Mouse (Mus musculus) bone marrow macrophage, adult 2 months (primary cell): ENCODE measurements around the gene Sapcd1. TPM values are rescaled to one million over a fixed set of nuclear protein-coding genes. Genes with fewer than 3 reads are reported as not detected.
"Not testable (repeated sequence)": the region's sequence is repeated elsewhere in the genome, so short reads cannot be mapped to it uniquely, and the experiment has no call there.

Experiments used
- H3K27ac ChIP-seq: 2 replicates; pipeline ENCODE4 v1.5.1; 2012; ENCODE audit warnings: low read depth, low read length; ENCODE audit not compliant: insufficient read depth
- H3K4me1 ChIP-seq: 2 replicates; pipeline ENCODE4 v1.6.1; 2012; ENCODE audit warnings: low read length; ENCODE audit not compliant: control insufficient read depth, insufficient read depth
- H3K4me3 ChIP-seq: 2 replicates; pipeline ENCODE4 v1.5.1; 2012; ENCODE audit warnings: mild to moderate bottlenecking, low read length, moderate library complexity; ENCODE audit not compliant: insufficient read depth
- CTCF ChIP-seq: IDR thresholded peaks from 2 replicates; pipeline ENCODE4 v1.5.1; 2012; ENCODE audit warnings: low read depth, mild to moderate bottlenecking, low read length, moderate library complexity
- POLR2A ChIP-seq: IDR thresholded peaks from 2 replicates; pipeline ENCODE4 v1.6.1; 2012; ENCODE audit warnings: mild to moderate bottlenecking, low read depth, low read length, borderline replicate concordance
- polyA plus RNA-seq: library from polyadenylated mRNA; stranded (reverse); fragments of >200 nt; gene quantifications from 2 replicates; pipeline ENCODE4 v1.2.4, GENCODE M21; 2012; ENCODE audit not compliant: missing spikeins, insufficient read depth, insufficient read length

Gene Sapcd1
- polyA plus RNA-seq, 1 experiment: not detected

DNA sequence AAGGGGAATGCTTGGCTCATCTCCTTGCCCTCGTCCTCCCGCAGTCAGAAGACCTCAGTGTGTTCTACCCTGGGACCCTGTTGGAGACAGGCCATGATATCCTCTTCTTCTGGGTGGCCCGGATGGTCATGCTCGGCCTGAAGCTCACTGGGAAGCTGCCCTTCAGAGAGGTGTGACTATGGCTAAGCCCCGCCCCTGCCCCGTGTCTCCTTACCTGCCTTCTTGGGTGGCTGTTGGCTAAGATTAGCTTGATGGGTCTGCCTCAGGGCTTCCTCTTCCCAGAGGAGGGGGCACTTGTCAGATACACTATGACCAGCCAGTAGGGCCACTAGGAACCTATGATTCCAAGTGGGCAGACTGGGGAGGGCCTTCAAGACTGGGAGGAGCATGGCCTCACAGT lies 14.6 kb downstream of the Sapcd1 start:
- no peak for TF ChIP-seq CTCF
- no peak for TF ChIP-seq POLR2A
- no peak overlapping the region for H3K27ac ChIP-seq
- H3K4me3 ChIP-seq: no peak overlapping the region
- H3K4me1 ChIP-seq: no peaks in the 10 kb centered on the region

DNA sequence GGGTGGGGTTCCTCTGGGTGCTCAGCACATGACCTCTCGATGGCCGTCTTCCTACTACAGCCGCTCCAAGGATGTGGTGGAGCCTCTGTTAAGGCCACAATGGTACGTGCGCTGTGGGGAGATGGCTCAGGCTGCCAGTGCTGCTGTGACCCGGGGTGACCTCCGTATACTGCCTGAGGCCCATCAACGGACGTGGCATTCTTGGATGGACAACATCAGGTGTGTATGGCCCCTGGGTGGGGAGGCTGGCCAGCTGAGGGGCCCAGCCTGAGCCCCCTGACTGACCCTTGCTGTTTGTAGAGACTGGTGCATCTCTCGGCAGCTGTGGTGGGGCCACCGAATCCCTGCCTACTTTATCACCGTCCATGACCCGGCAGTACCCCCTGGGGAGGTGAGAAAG lies 15.4 kb downstream of the Sapcd1 start:
- TF ChIP-seq POLR2A: no peak
- no peak for TF ChIP-seq CTCF
- no peaks in the 10 kb centered on the region for H3K4me1 ChIP-seq
- no peak overlapping the region for H3K4me3 ChIP-seq
- H3K27ac ChIP-seq: no peak overlapping the region

DNA sequence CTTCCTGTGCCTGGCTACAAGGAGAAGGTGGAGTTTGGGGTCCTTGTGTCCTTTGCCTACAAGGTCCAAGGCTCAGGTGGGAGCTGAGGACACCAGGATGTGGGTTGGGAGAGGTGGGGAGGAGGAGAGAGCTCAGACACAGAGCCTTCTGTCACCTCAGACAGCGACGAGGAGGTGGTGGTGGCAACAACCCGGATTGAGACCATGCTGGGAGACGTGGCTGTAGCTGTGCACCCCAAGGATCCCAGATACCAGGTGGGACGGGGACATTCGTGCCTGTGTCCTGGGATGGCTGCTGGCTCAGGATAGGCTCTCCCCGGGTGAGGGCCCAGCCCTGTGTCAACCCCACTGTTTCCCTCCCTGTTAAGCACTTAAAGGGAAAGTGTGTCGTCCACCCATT lies 16.4 kb downstream of the Sapcd1 start:
- no peaks in the 10 kb centered on the region for H3K4me1 ChIP-seq
- no peak overlapping the region for H3K4me3 ChIP-seq
- H3K27ac ChIP-seq: no peak overlapping the region
- TF ChIP-seq CTCF: no peak
- no peak for TF ChIP-seq POLR2A

DNA sequence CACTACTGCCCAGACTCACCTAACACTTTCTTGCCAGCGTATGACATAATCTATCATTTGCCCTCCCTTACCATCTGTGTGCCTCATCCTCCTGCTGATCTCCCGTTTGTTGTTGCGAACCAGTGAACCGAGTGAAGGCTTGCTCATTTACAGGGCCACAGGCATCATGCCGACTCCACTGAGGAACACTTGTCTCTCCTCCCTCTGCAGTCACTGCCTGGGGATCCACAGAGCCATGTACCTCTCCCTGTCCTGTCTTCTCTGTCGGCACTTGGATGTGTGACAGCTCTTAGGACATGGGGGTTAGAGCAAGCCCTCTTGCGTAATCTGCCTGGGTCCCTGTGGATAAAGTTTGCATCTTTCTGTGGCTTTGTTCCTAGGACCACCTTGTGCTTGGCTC lies 18.2 kb downstream of the Sapcd1 start:
- no peak overlapping the region for H3K4me3 ChIP-seq
- H3K4me1 ChIP-seq: no peaks in the 10 kb centered on the region
- H3K27ac ChIP-seq: no peak overlapping the region
- TF ChIP-seq POLR2A: no peak
- TF ChIP-seq CTCF: no peak

DNA sequence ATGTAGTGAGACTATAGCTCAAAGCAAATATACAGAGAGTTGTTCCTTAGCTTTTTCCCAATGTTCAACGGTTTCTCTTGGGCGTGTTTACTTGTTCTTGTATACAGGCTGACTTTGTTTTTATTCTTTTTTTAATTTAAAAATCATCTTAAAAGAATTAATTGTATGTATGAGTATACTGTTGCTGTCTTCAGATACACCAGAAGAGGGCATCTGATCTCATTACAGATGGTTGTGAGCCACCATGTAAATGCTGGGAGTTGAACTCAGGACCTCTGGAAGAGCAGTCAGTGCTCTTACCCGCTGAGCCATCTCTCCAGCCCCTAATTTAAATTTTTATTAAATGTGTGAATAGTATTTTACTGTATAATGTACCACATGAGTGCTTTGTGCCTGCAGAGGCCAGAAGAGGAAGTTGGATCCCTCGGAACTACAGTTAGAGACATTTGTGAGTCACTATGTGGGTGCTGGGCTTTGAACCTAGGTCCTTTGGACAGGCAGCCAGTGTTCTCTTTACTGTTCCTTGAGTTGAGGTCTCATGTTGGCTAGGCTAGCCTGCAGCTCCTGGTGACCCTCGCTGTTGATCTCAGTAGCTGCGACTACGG lies 20.3 kb downstream of the Sapcd1 start:
- no peak overlapping the region for H3K27ac ChIP-seq
- no peak overlapping the region for H3K4me3 ChIP-seq
- TF ChIP-seq CTCF (peak; percentile 38; the same call in 1 of the 2 replicates), POLR2A (no peak)
- H3K4me1 ChIP-seq: peaks cover 8% of the 10 kb centered on the region

DNA sequence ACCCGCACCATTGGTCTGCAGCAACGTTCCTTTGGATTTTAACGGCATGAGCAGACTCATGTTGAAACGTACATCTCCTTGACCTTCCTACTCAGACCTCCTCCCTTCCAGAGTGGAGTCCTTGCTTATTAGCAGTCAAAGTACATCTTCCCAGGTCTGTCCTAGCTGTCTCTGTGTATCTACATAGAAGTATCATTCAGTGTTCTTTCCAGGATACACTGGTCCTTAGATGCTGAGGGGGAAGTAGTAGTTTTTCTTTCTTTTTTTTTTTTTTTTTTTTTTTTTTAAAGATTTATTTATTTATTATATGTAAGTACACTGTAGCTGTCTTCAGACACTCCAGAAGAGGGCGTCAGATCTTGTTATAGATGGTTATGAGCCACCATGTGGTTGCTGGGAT lies 21.9 kb downstream of the Sapcd1 start:
- not testable (repeated sequence) for H3K4me3 ChIP-seq, H3K4me1 ChIP-seq, H3K27ac ChIP-seq

DNA sequence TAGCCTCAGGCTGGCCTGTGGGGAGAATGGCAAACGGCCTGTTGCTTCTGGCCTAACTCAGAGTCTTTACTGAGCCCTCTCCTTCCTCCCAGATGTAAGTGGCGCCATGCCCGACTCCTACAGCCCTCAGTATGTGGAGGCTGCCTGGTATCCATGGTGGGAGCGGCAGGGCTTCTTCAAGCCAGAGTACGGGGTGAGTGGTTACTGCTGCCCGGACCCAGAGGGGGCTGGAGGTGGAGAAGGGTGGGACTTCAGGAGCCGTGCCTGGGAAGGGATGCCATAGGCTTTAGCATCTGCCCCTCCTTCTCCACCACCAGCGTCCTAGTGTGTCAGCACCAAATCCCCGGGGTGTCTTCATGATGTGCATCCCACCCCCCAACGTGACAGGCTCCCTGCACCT lies 22.7 kb downstream of the Sapcd1 start:
- Histone ChIP-seq H3K4me1 (peaks cover 8% of the 10 kb centered on the region), H3K27ac (no peak overlapping the region), H3K4me3 (no peak overlapping the region)
- TF ChIP-seq CTCF (no peak), POLR2A (no peak)

DNA sequence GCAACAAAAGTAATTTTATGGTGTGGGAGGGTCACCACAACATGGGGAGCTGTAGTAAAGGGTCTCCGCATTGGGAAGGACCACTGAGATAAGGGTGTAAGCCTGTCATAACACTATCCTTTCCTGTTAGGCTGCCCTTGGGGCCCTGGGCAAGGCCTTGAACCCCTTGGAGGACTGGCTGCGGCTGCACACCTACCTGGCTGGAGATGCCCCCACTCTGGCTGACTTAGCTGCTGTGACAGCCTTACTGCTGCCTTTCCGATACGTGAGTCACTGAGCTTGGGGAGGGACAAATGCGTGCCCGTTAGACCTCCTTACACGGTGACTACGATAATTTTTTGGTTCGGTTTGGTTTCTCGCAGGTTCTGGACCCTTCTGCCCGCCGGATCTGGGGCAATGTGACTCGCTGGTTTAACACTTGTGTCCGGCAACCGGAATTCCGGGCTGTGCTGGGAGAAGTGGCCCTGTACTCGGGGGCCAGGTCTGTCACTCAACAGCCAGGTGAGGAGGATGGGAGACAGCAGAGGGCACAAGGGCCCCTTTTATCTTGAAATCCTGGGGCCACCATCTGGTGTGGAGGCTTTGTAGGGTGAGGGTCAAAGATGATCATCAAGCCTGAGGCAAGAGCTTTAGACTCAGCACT lies 23.6 kb downstream of the Sapcd1 start:
- Histone ChIP-seq H3K4me1 (peaks cover 8% of the 10 kb centered on the region), H3K4me3 (no peak overlapping the region), H3K27ac (no peak overlapping the region)
- TF ChIP-seq CTCF (no peak), POLR2A (no peak)

DNA sequence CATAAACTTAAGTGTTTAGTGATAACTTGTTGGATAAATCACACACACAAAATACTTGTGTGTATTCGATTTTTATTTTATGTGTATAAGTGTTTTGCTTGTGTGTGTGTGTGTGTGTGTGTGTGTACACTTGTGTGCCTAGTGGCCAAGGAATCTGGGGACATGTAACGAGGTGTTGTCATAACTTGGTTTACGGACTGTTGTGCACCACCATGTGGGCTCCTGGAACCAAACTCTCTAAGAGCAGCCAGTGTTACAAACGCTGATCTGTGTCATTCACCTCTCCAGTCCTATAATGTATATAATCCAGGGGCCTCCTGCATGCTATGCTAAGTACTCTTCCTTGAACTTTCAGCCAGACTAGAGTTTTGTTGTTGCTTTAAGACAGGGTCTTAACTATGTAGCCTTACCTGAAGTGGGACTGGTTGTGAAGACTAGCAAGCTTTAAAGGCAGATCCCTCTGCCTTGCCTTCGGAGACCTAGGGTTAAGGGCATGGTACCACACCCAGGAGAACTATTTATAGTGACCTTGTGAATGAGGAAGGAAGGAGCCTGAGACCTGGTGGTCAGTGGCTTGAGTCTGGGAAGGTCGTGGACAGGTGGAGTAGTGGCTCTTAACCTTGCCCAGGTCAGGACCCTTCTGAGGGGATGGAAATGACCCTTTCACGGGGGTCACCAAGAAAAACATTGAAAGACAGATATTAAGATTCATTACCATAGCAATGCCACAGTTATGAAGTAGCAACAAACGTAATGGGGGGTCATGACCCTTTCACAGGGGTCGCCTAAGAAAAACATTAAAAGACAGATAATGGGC lies 24.6 kb downstream of the Sapcd1 start:
- Histone ChIP-seq H3K4me1 (peaks cover 10% of the 10 kb centered on the region), H3K4me3 (peak overlapping the region; percentile 91; the same call in 1 of the 2 replicates), H3K27ac (no peak overlapping the region)
- no peak for TF ChIP-seq POLR2A
- TF ChIP-seq CTCF: no peak

DNA sequence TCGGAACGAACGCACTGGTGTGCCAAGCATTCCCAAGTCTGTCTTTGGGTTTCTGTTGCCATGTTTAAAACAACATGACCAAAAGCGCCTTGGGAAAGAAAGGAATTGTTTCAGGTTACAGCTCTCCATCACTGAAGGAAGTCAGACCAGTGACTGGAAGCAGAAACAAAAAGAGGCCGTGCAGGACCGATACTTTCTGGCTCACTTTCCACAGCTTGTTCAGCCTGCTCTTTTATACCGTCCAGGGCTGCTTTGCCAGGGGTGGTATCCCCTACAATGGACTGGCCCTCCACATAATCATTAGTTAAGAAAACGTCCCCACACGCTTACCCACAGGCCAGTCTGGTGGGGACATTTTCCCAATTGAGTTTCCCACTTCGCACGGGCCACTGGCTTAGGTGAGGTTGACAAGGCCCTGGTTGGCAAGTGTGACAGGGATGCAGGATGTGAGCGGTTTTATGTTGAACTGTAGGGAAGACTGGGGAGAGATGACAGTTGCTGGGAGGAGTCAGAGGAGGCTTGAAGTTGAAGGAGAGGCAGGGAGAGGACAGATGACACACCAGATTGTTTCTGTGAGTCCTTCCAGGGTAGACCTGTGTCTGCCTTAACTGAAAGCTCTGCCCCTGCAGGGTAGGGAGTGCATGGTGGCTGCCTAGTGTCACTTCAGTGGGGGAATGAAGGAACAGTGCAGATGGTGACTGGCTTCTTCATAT lies 25.5 kb downstream of the Sapcd1 start:
- no peak for TF ChIP-seq CTCF
- no peak for TF ChIP-seq POLR2A
- H3K27ac ChIP-seq: peak overlapping the region; percentile 96
- peak overlapping the region; percentile 91 for H3K4me3 ChIP-seq
- peaks cover 18% of the 10 kb centered on the region for H3K4me1 ChIP-seq
